Comparison of ENCODE assay signal across 8 mouse cellular contexts in the genomic region with DNA sequence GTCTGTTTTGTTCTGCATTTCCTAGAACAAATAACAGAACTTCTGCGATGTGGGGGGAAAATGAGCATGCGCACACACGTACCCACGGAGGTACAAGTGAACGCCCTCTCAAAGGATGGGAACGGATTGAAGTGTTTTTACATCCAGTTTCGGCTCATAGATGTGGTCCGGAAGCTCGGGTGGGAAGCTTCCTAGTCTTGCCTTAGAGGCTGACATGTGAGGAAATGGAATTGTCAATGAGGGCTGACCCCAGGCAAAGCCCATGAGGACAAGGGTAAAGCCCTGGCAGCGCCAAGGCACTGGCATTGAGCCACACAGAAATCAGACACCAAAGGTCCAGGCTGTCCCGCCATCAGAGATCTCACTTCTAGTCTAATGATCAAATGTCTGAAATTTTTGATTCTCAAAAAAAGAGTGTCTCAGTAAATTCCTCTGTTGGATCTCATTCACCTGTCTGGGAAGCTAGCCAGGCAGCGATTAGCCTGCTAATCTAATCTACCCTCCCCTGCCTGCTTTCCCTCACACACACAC.
DNase-seq lines count a peak whose midpoint lies in the region; ATAC-seq and TF ChIP-seq lines count a peak whose summit lies in the region.

No protein-coding gene starts in this region.

- H3K36me3 ChIP-seq in hindbrain, postnatal 0 days (ENCODE audit: insufficient read depth, low read length) = no peaks in the 10 kb centered on the region
- no peaks in the 10 kb centered on the region for H3K36me3 ChIP-seq in midbrain, embryonic 11.5 days (ENCODE audit: control insufficient read depth, insufficient read depth, low read length)

- no peak for TF ChIP-seq CTCF in hindbrain, postnatal 0 days (IDR thresholded peaks at IDR 0.05; ENCODE audit: low read depth)
- no peak for TF ChIP-seq CTCF in lung, adult 2 months (IDR thresholded peaks at IDR 0.05; ENCODE audit: insufficient read depth, low read length)

- peak; percentile 53 for ATAC-seq in hindbrain, postnatal 0 days
- peak; percentile 42; the same call in 1 of the 2 replicates for ATAC-seq in midbrain, embryonic 11.5 days (ENCODE audit: low FRiP score)

- no peak for TF ChIP-seq POLR2A in lung, adult 2 months (IDR thresholded peaks at IDR 0.05; ENCODE audit: borderline replicate concordance, extremely low read depth, low read depth, low read length)

- DNase-seq in adrenal gland, postnatal 10 days = peak; percentile 52
- no peak for DNase-seq in adrenal gland, postnatal 4 days (ENCODE audit: low spot score in 2 of 2)
- DNase-seq in retina, postnatal 7 days (ENCODE audit: low read depth, low spot score) = peak; percentile 44
- DNase-seq in retina, embryonic 14.5 days (ENCODE audit: low spot score) = no peak
- DNase-seq in hindbrain, postnatal 0 days (ENCODE audit: low spot score) = peak; percentile 68
- peak; percentile 85 for DNase-seq in midbrain, embryonic 11.5 days (ENCODE audit: low spot score, missing footprints)
- no peak for DNase-seq in spleen, adult 12 weeks (ENCODE audit: low spot score)
- no peak for DNase-seq in lung, adult 2 months

- no peaks in the 10 kb centered on the region for H3K27me3 ChIP-seq in hindbrain, postnatal 0 days (ENCODE audit: insufficient read depth, low read length)
- H3K27me3 ChIP-seq in midbrain, embryonic 11.5 days (ENCODE audit: control insufficient read depth, insufficient read depth, low read length) = no peaks in the 10 kb centered on the region

- peak overlapping the region; percentile 54; the same call in 1 of the 2 replicates for H3K27ac ChIP-seq in hindbrain, postnatal 0 days
- peak overlapping the region; percentile 42 for H3K27ac ChIP-seq in midbrain, embryonic 11.5 days (ENCODE audit: low read depth, low read length)

- 16% methylated on average over 12 of the region's 12 CpGs for whole genome bisulfite sequencing in hindbrain, postnatal 0 days
- WGBS in midbrain, embryonic 11.5 days = 38% methylated on average over 12 of the region's 12 CpGs
- 52% methylated on average over 12 of the region's 12 CpGs for WGBS in lung, adult 2 months

- H3K4me1 ChIP-seq in hindbrain, postnatal 0 days (ENCODE audit: insufficient read depth, low read length) = peaks cover 11% of the 10 kb centered on the region
- H3K4me1 ChIP-seq in midbrain, embryonic 11.5 days (ENCODE audit: control insufficient read depth, insufficient read depth, low read length) = peaks cover 17% of the 10 kb centered on the region
- H3K4me1 ChIP-seq in lung, adult 2 months (ENCODE audit: control insufficient read depth, insufficient read depth, low read length) = no peaks in the 10 kb centered on the region

- no peak overlapping the region for H3K9ac ChIP-seq in hindbrain, postnatal 0 days (replicated peaks; ENCODE audit: low read length)
- no peak overlapping the region for H3K9ac ChIP-seq in midbrain, embryonic 11.5 days (ENCODE audit: low read length)

- H3K4me2 ChIP-seq in hindbrain, postnatal 0 days (ENCODE audit: low read depth, low read length) = peak overlapping the region; percentile 45
- H3K4me2 ChIP-seq in midbrain, embryonic 11.5 days = peak overlapping the region; percentile 26

- no peaks in the 10 kb centered on the region for H3K9me3 ChIP-seq in hindbrain, postnatal 0 days (ENCODE audit: low read length)
- H3K9me3 ChIP-seq in midbrain, embryonic 11.5 days (ENCODE audit: control insufficient read depth, low read length) = no peaks in the 10 kb centered on the region

- no peak overlapping the region for H3K4me3 ChIP-seq in hindbrain, postnatal 0 days (ENCODE audit: low read length)
- no peak overlapping the region for H3K4me3 ChIP-seq in midbrain, embryonic 11.5 days (ENCODE audit: low read depth, low read length)
- no peak overlapping the region for H3K4me3 ChIP-seq in lung, adult 2 months (replicated peaks; ENCODE audit: extremely low read depth, low read depth, low read length)

Comparison
In these comparisons a context has a peak if more than half of its experiments do, and no peak if none do; other contexts are left out.
1. DNase-seq: peak in adrenal gland, postnatal 10 days (single experiment), retina, postnatal 7 days (single experiment), hindbrain, postnatal 0 days (single experiment) and midbrain, embryonic 11.5 days (single experiment); none in adrenal gland, postnatal 4 days (0 of 2), retina, embryonic 14.5 days (single experiment), spleen, adult 12 weeks (single experiment) and lung, adult 2 months (single experiment).